Mouse (Mus musculus) olfactory bulb, adult 2 months (tissue): ENCODE measurements around the gene Vac14. TPM values are rescaled to one million over a fixed set of nuclear protein-coding genes. Genes with fewer than 3 reads are reported as not detected.

Source experiments
- H3K27ac ChIP-seq: fragments of 200-500 bp; 2 replicates; pipeline ENCODE4 v1.5.1; 2012; ENCODE audit warnings: low read depth, low read length; ENCODE audit not compliant: insufficient read depth
- H3K4me1 ChIP-seq: fragments of 200-500 bp; 2 replicates; pipeline ENCODE4 v1.6.1; 2012; ENCODE audit warnings: low read length; ENCODE audit not compliant: control insufficient read depth, insufficient read depth
- H3K4me3 ChIP-seq: fragments of 200-500 bp; 2 replicates; pipeline ENCODE4 v1.5.1; 2012; ENCODE audit warnings: mild to moderate bottlenecking, low read depth, low read length, moderate library complexity; ENCODE audit not compliant: insufficient read depth
- CTCF ChIP-seq: fragments of 200-500 bp; IDR thresholded peaks from 2 replicates; pipeline ENCODE4 v1.5.1; 2012; ENCODE audit warnings: low read depth, mild to moderate bottlenecking, low read length, moderate library complexity; ENCODE audit not compliant: insufficient read depth
- POLR2A ChIP-seq: fragments of 200-500 bp; IDR thresholded peaks from 2 replicates; pipeline ENCODE4 v1.6.1; 2012; ENCODE audit warnings: mild to moderate bottlenecking, low read depth, low read length, moderate library complexity; ENCODE audit not compliant: insufficient read depth
- WGBS: fragments of 180-500 bp; shearing (Covaris S2); methylation state at CpG from one replicate; pipeline ENCODE4 v1.1.7; 2018; 5-methylcytosine and 5-hydroxymethylcytosine counted together
- polyA plus RNA-seq: library from polyadenylated mRNA; stranded (reverse); fragments of >200 nt; gene quantifications from 2 replicates; pipeline ENCODE4 v1.2.4, GENCODE M21; 2012; ENCODE audit warnings: low replicate concordance; ENCODE audit not compliant: missing spikeins, insufficient read depth, insufficient read length

The Vac14 gene
- polyA plus RNA-seq, 1 experiment: not detected

- peak overlapping the region; percentile 35 for H3K27ac ChIP-seq
- H3K4me1 ChIP-seq: peaks cover 41% of the 10 kb centered on the region
- no peak overlapping the region for H3K4me3 ChIP-seq
- TF ChIP-seq CTCF: no peak
- TF ChIP-seq POLR2A: no peak
- WGBS: 56% methylated on average over 5 of the region's 5 CpGs
These were observed 77.0 kb downstream of the Vac14 start for GRCm38 (mm10) chr8:110695431-110695830.

DNA sequence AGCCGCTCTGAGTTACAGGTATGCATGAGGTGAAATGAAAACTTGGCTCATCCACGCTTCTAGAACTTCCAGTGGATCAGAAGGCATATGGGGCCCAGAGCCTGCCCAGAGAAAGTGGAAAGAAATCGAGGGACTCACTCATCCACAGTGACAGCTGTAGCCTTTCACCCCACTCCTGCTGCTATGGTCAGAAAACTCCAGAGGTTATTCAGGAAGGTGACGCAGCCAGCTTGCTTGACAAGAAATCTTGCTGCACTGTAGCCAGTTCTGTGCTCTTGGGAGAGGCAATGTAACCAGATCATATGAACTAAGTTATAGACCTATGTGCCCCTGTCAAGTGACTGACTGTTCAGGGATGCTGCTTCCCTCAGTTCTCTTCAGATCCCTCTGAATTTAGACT is 77.7 kb downstream of the Vac14 start:
- Histone ChIP-seq H3K4me1 (peaks cover 41% of the 10 kb centered on the region), H3K27ac (peak overlapping the region; percentile 33; the same call in 1 of the 2 replicates), H3K4me3 (no peak overlapping the region)
- WGBS: 87% methylated on average over 4 of the region's 4 CpGs
- TF ChIP-seq CTCF (no peak), POLR2A (no peak)

DNA sequence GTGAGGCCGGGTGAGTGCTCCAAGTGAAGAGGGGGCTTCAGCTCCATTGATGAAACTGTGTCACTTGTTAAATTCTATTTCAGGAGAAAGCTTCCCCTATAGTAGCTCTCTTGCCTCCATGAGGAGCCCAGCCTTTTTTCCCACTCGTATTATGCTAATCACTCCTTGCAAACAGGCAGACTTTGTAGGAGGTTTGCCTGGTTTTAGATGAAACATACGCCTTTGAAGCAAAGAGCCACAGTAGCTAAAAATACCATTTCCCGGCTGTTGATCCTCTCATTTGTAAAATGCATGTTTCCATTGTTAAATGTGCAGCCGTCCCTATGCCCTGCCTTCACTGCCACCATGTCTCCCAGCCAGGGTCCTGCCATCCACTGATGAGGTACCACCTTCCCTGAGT is 79.2 kb downstream of the Vac14 start:
- TF ChIP-seq POLR2A (no peak), CTCF (no peak)
- Histone ChIP-seq H3K4me3 (no peak overlapping the region), H3K27ac (peak overlapping the region; percentile 54), H3K4me1 (peaks cover 45% of the 10 kb centered on the region)
- 36% methylated on average over 5 of the region's 5 CpGs for WGBS

GRCm38 (mm10) chr8:110698098-110698497 is 79.7 kb downstream of the Vac14 start:
- Histone ChIP-seq H3K4me3 (no peak overlapping the region), H3K4me1 (peaks cover 50% of the 10 kb centered on the region), H3K27ac (peak overlapping the region; percentile 54)
- WGBS: 55% methylated on average over 1 of the region's 1 CpGs
- no peak for TF ChIP-seq CTCF
- TF ChIP-seq POLR2A: no peak

DNA sequence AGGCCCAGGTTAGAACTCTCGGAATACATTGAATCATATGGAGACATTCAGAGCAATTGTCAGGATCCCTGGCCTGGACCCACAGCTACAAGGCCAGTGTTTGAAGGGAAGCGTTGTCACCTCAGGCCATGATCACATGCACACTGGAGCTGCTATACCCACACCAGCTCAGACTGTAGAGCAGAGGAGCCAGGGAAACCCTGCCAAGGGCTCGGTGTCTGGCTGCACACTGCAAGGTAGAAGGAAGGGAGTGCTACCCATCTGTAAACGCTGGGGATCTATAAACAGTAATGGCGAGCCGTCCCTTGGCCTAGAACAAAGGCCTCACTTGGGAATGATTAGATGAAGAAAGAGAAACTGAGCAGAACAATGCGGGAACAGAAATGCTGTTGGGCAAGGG is 81.1 kb downstream of the Vac14 start:
- 86% methylated on average over 7 of the region's 7 CpGs for WGBS
- Histone ChIP-seq H3K4me1 (peaks cover 56% of the 10 kb centered on the region), H3K27ac (no peak overlapping the region), H3K4me3 (no peak overlapping the region)
- no peak for TF ChIP-seq CTCF
- no peak for TF ChIP-seq POLR2A

- Histone ChIP-seq H3K27ac (no peak overlapping the region), H3K4me3 (no peak overlapping the region), H3K4me1 (peaks cover 54% of the 10 kb centered on the region)
- 88% methylated on average over 2 of the region's 2 CpGs for WGBS
- no peak for TF ChIP-seq POLR2A
- no peak for TF ChIP-seq CTCF
These were observed 82.2 kb downstream of the Vac14 start for GRCm38 (mm10) chr8:110700561-110700960.

- H3K4me3 ChIP-seq: no peak overlapping the region
- 34% methylated on average over 9 of the region's 9 CpGs for WGBS
- peaks cover 40% of the 10 kb centered on the region for H3K4me1 ChIP-seq
- H3K27ac ChIP-seq: peak overlapping the region; percentile 61
- TF ChIP-seq POLR2A (no peak), CTCF (no peak)
These were observed 84.5 kb downstream of the Vac14 start for GRCm38 (mm10) chr8:110702636-110703459.

- Histone ChIP-seq H3K27ac (peak overlapping the region; percentile 61; the same call in 1 of the 2 replicates), H3K4me1 (peaks cover 40% of the 10 kb centered on the region)
These were observed 85.2 kb downstream of the Vac14 start for GRCm38 (mm10) chr8:110703460-110704061.

DNA sequence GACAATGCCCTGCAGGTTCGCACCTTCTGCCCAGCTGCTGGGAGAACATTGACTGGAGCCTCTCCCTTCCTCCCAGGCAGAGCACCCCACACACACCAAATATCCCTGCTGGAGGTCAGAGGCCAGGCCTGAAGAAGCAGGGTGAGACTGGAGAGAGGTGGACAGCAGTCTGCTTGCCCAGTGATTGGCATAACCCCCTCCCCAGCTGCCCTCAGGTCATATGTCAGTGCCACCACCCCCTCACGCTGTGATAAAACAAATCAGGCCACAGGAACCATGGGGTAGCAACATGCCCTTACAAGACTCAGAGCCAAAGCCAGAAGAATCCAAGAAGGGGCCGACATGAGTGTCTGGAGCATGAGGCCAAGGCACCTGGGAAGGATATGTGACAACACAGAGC is 85.7 kb downstream of the Vac14 start:
- WGBS: 84% methylated on average over 3 of the region's 3 CpGs
- no peak for TF ChIP-seq CTCF
- TF ChIP-seq POLR2A: no peak
- Histone ChIP-seq H3K27ac (0 out of 2 replicates have a peak overlapping the region, but pooled peaks have one; percentile 30), H3K4me3 (no peak overlapping the region), H3K4me1 (peaks cover 41% of the 10 kb centered on the region)

More at GRCm38 (mm10) chr8:110703460-110704061, 85.2 kb downstream of the Vac14 start:
- H3K4me3 ChIP-seq: no peak overlapping the region
- 57% methylated on average over 9 of the region's 9 CpGs for WGBS
- TF ChIP-seq CTCF (no peak), POLR2A (no peak)
